Mouse (Mus musculus) left cerebral cortex, adult 2 months (tissue): ENCODE data around the gene Rab12. TPM values are rescaled to one million over a fixed set of nuclear protein-coding genes. Genes with fewer than 3 reads are reported as not detected.

Experiments used
- DNase-seq, 2 experiments: peaks; one replicate each; pipeline ENCODE4 v3.0.0; 2021 to 2022; ENCODE audit warnings: low spot score in 2 of 2, mixed read lengths in 1 of 2; ENCODE audit errors: extremely low spot score in 1 of 2
- H3K27ac ChIP-seq: fragments of 200-600 bp; 2 replicates; pipeline ENCODE4 v1.8.1; 2022
- H3K4me3 ChIP-seq: fragments of 200-600 bp; 2 replicates; pipeline ENCODE4 v1.8.1; 2022
- CTCF ChIP-seq: fragments of 200-600 bp; IDR thresholded peaks from 2 replicates; pipeline ENCODE4 v1.8.1; 2022; ENCODE audit warnings: antibody characterized with exemption, mild to moderate bottlenecking, moderate library complexity
- intact Hi-C: fragments of 180-260 bp; cut with DNase I; formaldehyde crosslinking; loops from one replicate; pipeline ENCODE4 v1.15.1; 2025
- total RNA-seq, 2 experiments: library from RNA; stranded (reverse); gene quantifications; 2 replicates each; pipeline ENCODE4 v1.2.3; 2021

Rab12 gene
- total RNA-seq, 2 experiments from 2014 or later, result 116 to 119 TPM

DNA sequence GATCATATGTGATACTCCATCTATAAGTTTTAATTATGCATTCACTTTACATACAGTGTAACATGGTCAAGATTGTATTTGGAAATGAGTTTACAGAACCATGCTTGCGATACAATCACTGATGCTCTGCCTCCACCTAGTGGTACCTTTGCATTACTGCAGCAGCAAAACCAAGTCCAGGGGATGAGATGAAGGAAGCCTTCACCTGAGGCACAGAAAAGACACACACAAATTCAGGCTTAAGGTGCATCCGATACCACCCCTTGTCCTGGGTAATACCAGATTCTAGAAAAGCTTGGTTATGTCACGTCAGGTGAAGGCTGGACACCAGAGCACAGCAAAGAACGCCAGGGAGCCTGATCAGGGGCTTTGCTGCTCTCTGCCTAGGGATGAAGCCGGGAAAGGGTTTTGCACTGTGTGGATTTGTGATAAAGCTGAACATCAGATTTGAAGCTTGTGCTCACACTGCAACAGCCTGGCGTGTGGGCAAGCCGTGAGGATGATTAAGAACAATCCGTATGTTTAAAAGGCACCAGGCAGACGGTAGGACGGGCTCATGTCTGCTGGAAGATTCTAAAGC is 29.4 kb downstream of the Rab12 start:
- Histone ChIP-seq H3K4me3 (no peak overlapping the region), H3K27ac (no peak overlapping the region)
- peak; percentile 96 for TF ChIP-seq CTCF
- peak; percentile 62 to 70 for DNase-seq
- intact Hi-C loops, result loop anchor here (1.0 kb wide), 1 partner anchor 255 kb away; no protein-coding TSS in a partner anchor

DNA sequence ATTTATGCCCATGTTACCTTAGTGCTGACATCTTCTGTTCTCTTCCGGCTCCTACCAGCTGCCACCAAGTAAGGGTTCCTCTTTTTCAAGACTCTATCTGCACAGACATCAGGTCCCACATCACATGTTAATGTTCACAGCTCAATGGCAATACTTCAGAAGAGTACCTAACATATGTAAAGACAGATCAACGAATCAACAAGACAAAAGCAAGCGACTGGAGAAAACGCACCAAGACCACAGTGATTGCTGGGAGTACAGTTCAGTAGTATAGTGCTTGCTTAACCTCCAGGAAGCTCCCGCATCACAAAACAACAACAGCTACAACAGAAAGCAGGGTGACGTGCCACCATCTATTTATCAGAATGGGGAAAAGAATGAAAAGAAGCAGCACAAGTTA is 33.0 kb downstream of the Rab12 start:
- TF ChIP-seq CTCF, result no peak
- no peak overlapping the region for H3K4me3 ChIP-seq
- DNase-seq, result no peak
- no peak overlapping the region for H3K27ac ChIP-seq
- intact Hi-C loops, result loop anchor here (5.0 to 10.0 kb wide), 2 partner anchors 329 to 622 kb away; no protein-coding TSS in a partner anchor

DNA sequence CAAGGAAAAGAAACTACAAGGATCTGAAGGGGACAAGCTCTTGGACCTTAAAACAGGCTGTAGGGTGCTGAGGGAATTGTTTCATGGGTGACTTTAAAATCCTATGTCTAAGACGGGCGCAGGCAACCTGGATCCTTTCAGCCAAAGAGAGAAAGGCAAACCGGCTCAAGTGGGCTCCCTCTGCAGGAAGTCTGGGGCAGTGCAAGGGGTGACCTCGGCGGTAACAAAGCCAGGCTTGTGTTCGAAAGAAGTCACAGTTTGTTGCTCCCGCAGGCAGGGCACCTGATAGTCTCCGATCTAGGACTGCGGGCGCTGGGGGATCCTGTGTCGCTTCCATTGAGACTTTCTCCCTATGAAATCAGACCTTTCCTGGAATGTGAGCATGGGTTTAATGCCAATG is 33.8 kb downstream of the Rab12 start:
- no peak overlapping the region for H3K27ac ChIP-seq
- peak; percentile 80 to 85 for DNase-seq
- no peak overlapping the region for H3K4me3 ChIP-seq
- TF ChIP-seq CTCF, result peak; percentile 95
- intact Hi-C loops, result loop anchor here (1.0 to 10.0 kb wide), 4 partner anchors 35 to 621 kb away; no protein-coding TSS in a partner anchor

DNA sequence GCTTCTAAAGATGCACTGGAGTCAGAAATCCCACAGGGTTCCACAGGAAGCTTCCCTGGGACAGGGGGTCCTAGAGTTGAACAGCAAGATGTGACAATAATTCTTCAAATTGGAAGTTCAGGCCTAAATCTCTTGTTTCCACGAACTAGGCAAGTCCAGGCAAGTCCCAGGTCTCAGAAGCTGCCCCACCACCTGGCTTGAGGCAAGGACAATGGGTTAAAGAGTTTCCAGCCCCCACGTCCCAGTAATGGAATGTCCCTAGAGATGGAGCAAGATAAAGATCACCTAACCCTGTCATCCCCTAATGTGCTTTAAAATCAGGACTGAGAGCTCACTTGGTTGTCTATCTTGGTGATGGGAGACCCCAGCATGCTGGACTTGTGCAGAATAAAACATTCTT is 34.6 kb downstream of the Rab12 start:
- no peak for DNase-seq
- no peak overlapping the region for H3K27ac ChIP-seq
- TF ChIP-seq CTCF, result no peak
- no peak overlapping the region for H3K4me3 ChIP-seq
- intact Hi-C loops, result loop anchor here (1.0 to 10.0 kb wide), 4 partner anchors 34 to 620 kb away; no protein-coding TSS in a partner anchor

DNA sequence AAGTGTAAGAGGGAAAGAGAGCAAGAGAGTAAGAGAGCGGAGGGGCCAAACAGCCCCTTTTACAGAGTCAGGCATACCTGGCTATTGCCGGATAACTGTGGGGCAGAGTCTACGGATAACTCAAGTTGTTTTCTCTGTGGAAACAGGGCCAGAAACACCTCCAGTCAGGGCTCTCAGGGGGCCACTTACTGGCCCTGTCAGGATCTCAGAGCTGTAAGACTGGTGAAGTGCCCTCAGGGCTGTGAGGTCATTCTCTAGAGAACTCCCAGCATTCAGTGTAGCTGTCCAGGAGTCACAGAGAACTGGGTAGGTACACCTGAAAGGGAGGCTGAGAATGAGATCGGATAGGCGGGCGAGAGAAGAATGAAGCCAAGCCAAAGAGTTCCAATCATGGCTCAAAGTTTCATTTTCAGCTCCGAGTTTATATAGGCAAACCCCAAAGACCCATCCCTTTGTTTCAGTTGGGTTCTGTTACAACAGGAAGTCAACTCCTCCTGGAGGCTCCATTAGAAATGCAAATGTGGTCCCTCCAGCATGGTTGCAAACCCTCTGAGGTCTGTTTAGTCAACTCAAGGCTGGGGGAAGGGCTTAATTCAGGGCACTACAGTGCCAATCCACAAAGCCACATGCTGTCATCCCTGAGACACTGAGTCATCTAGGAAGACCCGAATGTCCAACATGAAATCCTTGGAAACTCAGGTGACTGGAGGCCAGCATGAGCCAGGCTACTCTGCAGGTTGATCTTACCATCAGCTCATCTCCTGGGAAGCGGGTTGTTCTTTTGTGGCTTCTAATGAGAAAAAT is 35.7 kb downstream of the Rab12 start:
- intact Hi-C loops, result loop anchor here (2.0 to 10.0 kb wide), 2 partner anchors 33 to 619 kb away; no protein-coding TSS in a partner anchor
- H3K27ac ChIP-seq, result no peak overlapping the region
- no peak overlapping the region for H3K4me3 ChIP-seq
- TF ChIP-seq CTCF, result no peak
- DNase-seq, result no peak

DNA sequence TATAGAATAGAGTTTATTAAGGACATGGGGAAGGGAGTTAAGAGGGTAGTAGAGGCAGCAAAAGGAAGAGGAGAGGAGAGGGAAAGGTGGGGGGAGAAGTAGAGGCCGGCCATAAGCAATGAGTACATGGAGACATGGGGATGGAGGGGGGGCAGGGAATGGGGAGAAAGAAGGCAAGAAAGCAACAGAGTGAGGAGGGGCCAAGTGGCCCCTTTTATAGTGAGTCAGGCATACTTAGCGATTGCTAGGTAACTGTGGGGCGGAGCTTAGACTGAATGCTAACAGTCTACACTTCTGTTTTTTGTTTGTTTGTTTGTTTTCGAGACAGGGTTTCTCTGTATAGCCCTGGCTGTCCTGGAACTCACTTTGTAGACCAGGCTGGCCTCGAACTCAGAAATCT is 38.2 kb downstream of the Rab12 start:
- intact Hi-C loops, result loop anchor here (10.0 kb wide), 1 partner anchor 616 kb away; no protein-coding TSS in a partner anchor
- Histone ChIP-seq H3K27ac (no peak overlapping the region), H3K4me3 (no peak overlapping the region)
- no peak for DNase-seq
- no peak for TF ChIP-seq CTCF

DNA sequence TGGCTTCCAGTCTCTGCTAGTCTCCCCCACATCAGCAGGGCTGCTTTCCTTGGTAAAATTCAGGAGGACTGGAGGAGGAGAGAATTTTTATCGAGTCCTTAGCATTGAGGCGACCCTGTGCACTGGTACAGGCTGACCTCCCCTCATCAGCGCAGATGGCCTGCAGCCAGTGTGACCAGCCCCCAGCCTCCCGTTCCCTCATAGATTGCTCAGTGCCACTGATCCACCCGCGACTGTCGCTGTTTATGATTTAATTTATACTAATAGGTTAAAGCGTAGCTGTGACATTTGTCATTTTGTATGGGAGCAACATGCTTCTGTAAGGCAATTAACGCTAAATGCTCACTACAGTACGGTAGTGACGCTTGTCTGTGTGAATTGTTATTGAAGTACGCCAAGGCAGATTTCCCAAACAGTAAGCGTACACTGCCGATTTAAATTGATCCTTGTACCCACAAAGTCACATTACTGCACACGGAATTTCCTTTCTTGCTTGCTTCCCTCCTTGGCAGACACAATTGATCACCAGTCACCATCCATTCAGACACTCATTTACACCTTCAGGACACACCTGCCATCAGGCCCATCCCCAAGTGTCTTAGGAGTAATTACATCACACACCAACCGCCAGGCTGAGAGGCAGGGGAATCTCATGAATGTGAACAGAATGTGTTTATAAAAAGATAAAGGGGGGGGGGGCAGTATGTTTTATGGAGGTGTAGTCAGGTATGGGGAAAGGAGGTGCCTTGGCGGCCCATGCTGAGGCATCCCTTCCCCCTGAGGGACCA is 38.8 kb downstream of the Rab12 start:
- no peak for DNase-seq
- no peak overlapping the region for H3K27ac ChIP-seq
- H3K4me3 ChIP-seq, result no peak overlapping the region
- no peak for TF ChIP-seq CTCF
- intact Hi-C loops, result loop anchor here (10.0 kb wide), 1 partner anchor 616 kb away; no protein-coding TSS in a partner anchor

DNA sequence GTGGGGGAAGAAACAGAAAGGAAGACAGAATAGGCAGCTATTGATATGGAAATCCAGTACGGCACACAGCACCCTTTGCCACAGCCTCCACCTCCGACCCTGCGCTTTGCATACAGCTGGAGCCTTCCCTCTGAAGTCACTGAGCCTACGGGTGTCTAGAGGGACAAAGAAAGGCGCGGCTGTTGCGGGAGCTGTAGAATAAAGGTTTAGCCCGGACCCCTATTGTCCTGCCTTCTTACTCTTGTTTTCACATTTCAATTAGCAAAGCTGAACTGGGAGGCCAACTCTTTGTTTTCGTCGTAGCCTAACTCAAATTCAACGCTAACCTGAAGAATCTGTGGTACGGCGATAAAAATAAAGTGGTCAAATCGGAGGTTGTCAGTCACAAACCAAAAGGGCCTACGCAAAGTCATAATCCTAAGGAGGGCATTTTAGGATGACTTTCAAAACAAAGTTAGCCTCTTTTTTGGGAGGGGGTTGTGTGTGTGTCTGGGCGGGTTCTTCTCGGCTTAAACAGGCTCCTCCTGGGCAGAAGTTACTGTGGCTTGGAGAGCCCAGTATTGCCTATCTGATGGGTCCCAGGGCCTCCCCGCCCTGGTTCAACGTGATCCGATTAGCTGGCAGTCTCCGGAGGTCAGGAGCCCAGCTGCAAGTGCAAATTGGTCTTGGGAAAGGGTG is 39.6 kb downstream of the Rab12 start:
- intact Hi-C loops, result loop anchor here (10.0 kb wide), 1 partner anchor 615 kb away; no protein-coding TSS in a partner anchor
- no peak overlapping the region; the same call in 1 of the 2 replicates for H3K27ac ChIP-seq
- no peak overlapping the region; the same call in 1 of the 2 replicates for H3K4me3 ChIP-seq
- TF ChIP-seq CTCF, result no peak
- no peak for DNase-seq

DNA sequence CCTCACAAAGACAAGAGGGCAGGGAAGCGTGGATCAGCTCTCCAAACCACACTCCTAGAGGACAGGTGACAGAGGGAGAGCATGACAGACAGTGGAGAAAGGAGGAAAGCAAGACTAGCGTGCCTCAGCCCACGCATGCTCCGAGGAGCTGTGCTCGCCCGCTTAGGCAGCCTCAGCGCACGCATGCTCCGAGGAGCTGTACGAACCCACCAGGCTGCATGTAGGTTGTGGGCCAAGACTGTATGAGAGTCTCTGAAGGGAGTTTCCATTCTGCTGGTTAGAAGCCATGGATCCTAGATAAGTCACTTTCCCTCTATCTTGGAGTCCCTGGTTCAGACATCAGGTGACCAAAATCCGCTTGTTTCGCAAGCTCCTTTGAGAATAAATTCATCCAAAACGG is 40.2 kb downstream of the Rab12 start:
- no peak for TF ChIP-seq CTCF
- peak; percentile 57 to 66 for DNase-seq
- H3K27ac ChIP-seq, result peak overlapping the region; percentile 53
- intact Hi-C loops, result no loop called here
- peak overlapping the region; percentile 0; the same call in 1 of the 2 replicates for H3K4me3 ChIP-seq

DNA sequence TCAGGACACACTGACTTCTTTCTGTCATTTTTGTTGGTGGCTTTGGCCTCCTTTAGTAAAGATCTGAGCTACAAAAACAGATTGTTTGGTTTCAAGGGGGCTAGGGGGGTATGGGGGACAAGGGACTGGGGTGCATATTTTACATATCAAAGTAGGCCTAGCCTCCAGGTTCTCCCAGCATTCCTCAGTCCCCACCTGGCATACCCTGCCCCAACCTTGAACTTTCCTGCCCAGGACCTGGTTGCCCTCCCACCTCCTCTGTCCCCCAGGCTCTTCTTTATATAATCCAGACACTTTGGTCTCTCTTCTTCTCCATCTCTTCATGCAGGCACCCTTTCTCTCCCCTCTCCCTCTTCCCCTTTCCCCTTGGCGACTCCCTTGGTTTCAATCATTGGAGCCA is 46.3 kb downstream of the Rab12 start:
- Histone ChIP-seq H3K4me3 (no peak overlapping the region), H3K27ac (no peak overlapping the region)
- intact Hi-C loops, result no loop called here
- no peak for DNase-seq
- no peak for TF ChIP-seq CTCF

DNA sequence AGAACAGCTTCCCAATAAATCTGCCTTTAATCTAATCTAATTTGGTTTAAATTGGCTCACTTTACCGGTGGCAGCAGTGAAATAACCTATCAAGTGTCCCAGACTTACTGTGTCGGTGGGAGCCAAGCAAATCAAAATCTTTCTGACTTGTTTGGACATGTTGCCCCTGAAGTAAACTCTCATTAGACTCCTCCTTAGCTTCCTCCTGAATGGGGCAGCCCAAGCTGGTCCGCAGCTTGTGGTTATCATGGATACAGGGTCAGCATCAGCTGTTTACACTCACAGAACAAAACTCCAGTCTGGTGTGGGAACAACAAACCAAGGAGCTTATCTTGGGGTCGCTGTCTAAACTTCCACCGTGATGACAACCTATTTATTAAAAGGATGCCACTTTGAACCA is 47.8 kb downstream of the Rab12 start:
- Histone ChIP-seq H3K4me3 (no peak overlapping the region), H3K27ac (no peak overlapping the region)
- TF ChIP-seq CTCF, result no peak
- no peak for DNase-seq
- intact Hi-C loops, result no loop called here
